Mouse (Mus musculus) MEL (cell line): ENCODE measurements at regions not wholly inside any gene's neighbourhood (a gene's known extent, or its start where the extent isn't known, plus 50 kb on each side); places are given as distances from the start of the nearest gene placed in this dataset.

Experiments used
- DNase-seq: peaks from one replicate; pipeline ENCODE4 v3.0.0; 2011; ENCODE audit warnings: low read depth, low spot score
- H3K27ac ChIP-seq: 2 replicates; pipeline ENCODE4 v1.5.1; 2012; ENCODE audit warnings: low read depth, mild to moderate bottlenecking, control low read depth, low read length, moderate library complexity; ENCODE audit not compliant: control insufficient read depth
- H3K27me3 ChIP-seq, 2 experiments: fragments of 150-350 bp in 1 of 2; sonication (generic) in 1 of 2; 2 replicates each; pipeline ENCODE4 v1.6.1; 2012; ENCODE audit warnings: low read length in 2 of 2, mild to moderate bottlenecking in 2 of 2, improper control_type of control experiment in 1 of 2, moderate library complexity in 1 of 2; ENCODE audit not compliant: insufficient read depth in 2 of 2, control insufficient read depth in 1 of 2
- H3K36me3 ChIP-seq, 2 experiments: 2 replicates each; pipeline ENCODE4 v1.6.1; 2012 to 2014; ENCODE audit warnings: low read length in 2 of 2, improper control_type of control experiment in 1 of 2, inconsistent platforms in 1 of 2, mild to moderate bottlenecking in 1 of 2; ENCODE audit not compliant: insufficient read depth in 2 of 2, control insufficient read depth in 1 of 2
- H3K4me1 ChIP-seq, 2 experiments: fragments of 150-350 bp in 1 of 2; sonication (generic) in 1 of 2; 2 replicates each; pipeline ENCODE4 v1.6.1; 2012; ENCODE audit warnings: low read length in 2 of 2, improper control_type of control experiment in 1 of 2, mild to moderate bottlenecking in 1 of 2; ENCODE audit not compliant: insufficient read depth in 2 of 2, control insufficient read depth in 1 of 2
- H3K4me3 ChIP-seq, 2 experiments: fragments of 150-350 bp in 1 of 2; sonication (generic) in 1 of 2; 2 replicates each; pipeline ENCODE4 v1.5.1; 2012; ENCODE audit warnings: low read depth in 2 of 2, low read length in 2 of 2, mild to moderate bottlenecking in 2 of 2, moderate library complexity in 2 of 2, control low read depth in 1 of 2, improper control_type of control experiment in 1 of 2; ENCODE audit not compliant: control insufficient read depth in 1 of 2, insufficient read depth in 1 of 2
- H3K79me2 ChIP-seq: 2 replicates; pipeline ENCODE4 v1.6.1; 2012; ENCODE audit warnings: mild to moderate bottlenecking, low read length, moderate library complexity; ENCODE audit not compliant: control insufficient read depth, poor library complexity, insufficient read depth
- H3K9ac ChIP-seq: 2 replicates; pipeline ENCODE4 v1.6.1; 2012; ENCODE audit warnings: low read depth, mild to moderate bottlenecking, control low read depth, low read length, moderate library complexity; ENCODE audit not compliant: control insufficient read depth, poor library complexity, severe bottlenecking
- H3K9me3 ChIP-seq: fragments of 150-350 bp; sonication (generic); replicated peaks from 2 replicates; pipeline ENCODE4 v1.6.1; 2012; ENCODE audit warnings: mild to moderate bottlenecking, low read length, improper control_type of control experiment, moderate library complexity; ENCODE audit not compliant: insufficient read depth
- CHD2 ChIP-seq: IDR thresholded peaks from 2 replicates; pipeline ENCODE4 v1.6.1; 2011; ENCODE audit warnings: low read length, improper control_type of control experiment
- GABPA ChIP-seq: IDR thresholded peaks from 2 replicates; pipeline ENCODE4 v1.6.1; 2012; ENCODE audit warnings: low read depth, mild to moderate bottlenecking, inconsistent platforms, low read length, improper control_type of control experiment, moderate library complexity
- HCFC1 ChIP-seq: IDR thresholded peaks from 2 replicates; pipeline ENCODE4 v1.6.1; 2012; ENCODE audit warnings: low read depth, mild to moderate bottlenecking, inconsistent platforms, low read length, improper control_type of control experiment, moderate library complexity
- JUND ChIP-seq: IDR thresholded peaks from 2 replicates; pipeline ENCODE4 v1.6.1; 2011; ENCODE audit warnings: low read depth, mild to moderate bottlenecking, improper control_type of control experiment, low read length
- KAT2A ChIP-seq: conservative IDR thresholded peaks from 2 replicates; pipeline ENCODE4 v1.6.1; 2012; ENCODE audit warnings: low read depth, low read length, improper control_type of control experiment, inconsistent platforms
- MAFK ChIP-seq: IDR thresholded peaks from 2 replicates; pipeline ENCODE4 v1.6.1; 2011; ENCODE audit warnings: low read depth, mild to moderate bottlenecking, low read length, improper control_type of control experiment, borderline replicate concordance
- MAX ChIP-seq: IDR thresholded peaks from 2 replicates; pipeline ENCODE4 v1.6.1; 2011; ENCODE audit warnings: low read length, improper control_type of control experiment
- MAZ ChIP-seq: IDR thresholded peaks from 2 replicates; pipeline ENCODE4 v1.6.1; 2012; ENCODE audit warnings: low read depth, mild to moderate bottlenecking, inconsistent platforms, low read length, improper control_type of control experiment
- MXI1 ChIP-seq: IDR thresholded peaks from 2 replicates; pipeline ENCODE4 v1.6.1; 2011; ENCODE audit warnings: mild to moderate bottlenecking, low read depth, low read length, improper control_type of control experiment
- NELFE ChIP-seq: IDR thresholded peaks from 2 replicates; pipeline ENCODE4 v1.6.1; 2011; ENCODE audit warnings: low read depth, low read length, improper control_type of control experiment
- NRF1 ChIP-seq: IDR thresholded peaks from 2 replicates; pipeline ENCODE4 v1.6.1; 2014; ENCODE audit warnings: low read depth, mild to moderate bottlenecking, inconsistent platforms, low read length, improper control_type of control experiment, moderate library complexity; ENCODE audit not compliant: poor library complexity, insufficient read depth, severe bottlenecking
- POLR2A ChIP-seq, 2 experiments: IDR thresholded peaks; 2 replicates each; pipeline ENCODE4 v1.6.1; 2011 to 2012; ENCODE audit warnings: low read length in 2 of 2, mild to moderate bottlenecking in 2 of 2, control low read depth in 1 of 2, improper control_type of control experiment in 1 of 2, low read depth in 1 of 2, moderate library complexity in 1 of 2; ENCODE audit not compliant: control insufficient read depth in 1 of 2, insufficient read depth in 1 of 2, poor library complexity in 1 of 2
- POLR2AphosphoS2 ChIP-seq: IDR thresholded peaks from 2 replicates; pipeline ENCODE4 v1.6.1; 2011; ENCODE audit warnings: low read length, improper control_type of control experiment
- POLR2AphosphoS5 ChIP-seq: IDR thresholded peaks from 2 replicates; pipeline ENCODE4 v1.6.1; 2012; ENCODE audit warnings: low read depth, borderline replicate concordance, mild to moderate bottlenecking, inconsistent platforms, low read length, moderate library complexity, mixed read lengths
- RAD21 ChIP-seq: IDR thresholded peaks from 2 replicates; pipeline ENCODE4 v1.6.1; 2011; ENCODE audit warnings: mild to moderate bottlenecking, low read depth, low read length, improper control_type of control experiment
- SIN3A ChIP-seq: IDR thresholded peaks from 2 replicates; pipeline ENCODE4 v1.6.1; 2012; ENCODE audit warnings: low read length, improper control_type of control experiment, inconsistent platforms
- SMC3 ChIP-seq: IDR thresholded peaks from 2 replicates; pipeline ENCODE4 v1.6.1; 2011; ENCODE audit warnings: low read depth, low read length, improper control_type of control experiment
- UBTF ChIP-seq: IDR thresholded peaks from 2 replicates; pipeline ENCODE4 v1.6.1; 2012; ENCODE audit warnings: low read depth, mild to moderate bottlenecking, inconsistent platforms, low read length, improper control_type of control experiment, moderate library complexity, borderline replicate concordance; ENCODE audit not compliant: insufficient read depth
- USF2 ChIP-seq, 2 experiments: IDR thresholded peaks; 2 replicates each; pipeline ENCODE4 v1.6.1; 2011 to 2012; ENCODE audit warnings: improper control_type of control experiment in 2 of 2, low read length in 2 of 2, borderline replicate concordance in 1 of 2, inconsistent platforms in 1 of 2, low read depth in 1 of 2, mild to moderate bottlenecking in 1 of 2; ENCODE audit not compliant: insufficient read depth in 1 of 2
- ZKSCAN1 ChIP-seq: IDR thresholded peaks from 2 replicates; pipeline ENCODE4 v1.6.1; 2012; ENCODE audit warnings: low read depth, mild to moderate bottlenecking, inconsistent platforms, low read length, improper control_type of control experiment, moderate library complexity
- ZMIZ1 ChIP-seq: IDR thresholded peaks from 2 replicates; pipeline ENCODE4 v1.6.1; 2012; ENCODE audit warnings: low read depth, mild to moderate bottlenecking, inconsistent platforms, low read length, improper control_type of control experiment, moderate library complexity

DNA sequence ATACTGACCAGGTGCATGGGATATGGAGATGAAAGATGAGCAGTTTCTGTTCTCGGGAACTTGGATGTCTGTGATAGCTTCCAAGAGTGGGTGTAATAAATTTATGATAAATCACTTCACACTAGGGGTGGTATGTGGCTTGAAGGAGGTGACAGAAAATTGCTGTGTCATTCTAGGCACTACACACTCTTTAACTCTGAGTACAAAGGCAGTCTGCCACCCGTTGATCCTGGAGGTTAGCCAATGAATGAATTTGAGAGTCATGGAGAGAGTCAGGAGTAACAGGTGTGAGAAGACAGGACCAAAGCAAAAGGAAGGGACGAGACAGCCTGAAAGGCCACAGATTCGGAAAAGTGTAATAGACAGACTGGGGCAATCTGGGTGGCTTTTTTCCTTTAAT is 54.7 kb upstream of the Bmper start:
- Histone ChIP-seq H3K4me1 (no peaks in the 10 kb centered on the region), H3K36me3 (no peaks in the 10 kb centered on the region), H3K27ac (no peak overlapping the region), H3K4me3 (no peak overlapping the region), H3K27me3 (no peaks in the 10 kb centered on the region), H3K79me2 (no peaks in the 10 kb centered on the region), H3K9me3 (no peaks in the 10 kb centered on the region), H3K9ac (no peak overlapping the region)
- no peak for DNase-seq
- TF ChIP-seq RAD21 = no peak
- no peak for TF ChIP-seq USF2 (IDR thresholded peaks at IDR 0.05; ENCODE audit: borderline replicate concordance in 1 of 2, insufficient read depth in 1 of 2, low read depth in 1 of 2, low read length in 2 of 2)
- TF ChIP-seq POLR2A (IDR thresholded peaks at IDR 0.05; ENCODE audit: control insufficient read depth in 1 of 2, insufficient read depth in 1 of 2, low read depth in 1 of 2, low read length in 2 of 2, poor library complexity in 1 of 2) = no peak
- no peak for TF ChIP-seq UBTF
- TF ChIP-seq KAT2A = no peak
- no peak for TF ChIP-seq ZKSCAN1
- no peak for TF ChIP-seq HCFC1
- TF ChIP-seq MAX = no peak
- no peak for TF ChIP-seq JUND
- no peak for TF ChIP-seq ZMIZ1
- no peak for TF ChIP-seq POLR2AphosphoS2
- TF ChIP-seq GABPA = no peak
- TF ChIP-seq POLR2AphosphoS5 = no peak
- TF ChIP-seq CHD2 = no peak
- no peak for TF ChIP-seq SIN3A
- TF ChIP-seq NRF1 = no peak
- TF ChIP-seq MXI1 = no peak
- TF ChIP-seq NELFE = no peak
- TF ChIP-seq MAFK = no peak
- TF ChIP-seq SMC3 = no peak

- DNase-seq = no peak
- no peak overlapping the region for H3K27ac ChIP-seq
- H3K79me2 ChIP-seq = no peaks in the 10 kb centered on the region
- TF ChIP-seq ZKSCAN1 (no peak), GABPA (no peak), NELFE (no peak), NRF1 (no peak), POLR2AphosphoS5 (no peak), USF2 (IDR thresholded peaks at IDR 0.05; ENCODE audit: borderline replicate concordance in 1 of 2, insufficient read depth in 1 of 2, low read depth in 1 of 2, low read length in 2 of 2) (no peak), MAZ (no peak)
- no peak overlapping the region for H3K4me3 ChIP-seq
- no peaks in the 10 kb centered on the region for H3K9me3 ChIP-seq
- H3K27me3 ChIP-seq = no peaks in the 10 kb centered on the region
- no peaks in the 10 kb centered on the region for H3K36me3 ChIP-seq
- no peaks in the 10 kb centered on the region for H3K4me1 ChIP-seq
- H3K9ac ChIP-seq = no peak overlapping the region
Observed at GRCm38 (mm10) chr9:23171361-23171760, 51.5 kb upstream of the Bmper start.
